Mouse (Mus musculus) left cerebral cortex, adult 11 months (tissue): Measurements from ENCODE around the gene Dusp7.

ENCODE experiments used
- DNase-seq: peaks from one replicate; pipeline ENCODE4 v3.0.0; 2022; ENCODE audit warnings: low spot score

Gene Dusp7

DNA sequence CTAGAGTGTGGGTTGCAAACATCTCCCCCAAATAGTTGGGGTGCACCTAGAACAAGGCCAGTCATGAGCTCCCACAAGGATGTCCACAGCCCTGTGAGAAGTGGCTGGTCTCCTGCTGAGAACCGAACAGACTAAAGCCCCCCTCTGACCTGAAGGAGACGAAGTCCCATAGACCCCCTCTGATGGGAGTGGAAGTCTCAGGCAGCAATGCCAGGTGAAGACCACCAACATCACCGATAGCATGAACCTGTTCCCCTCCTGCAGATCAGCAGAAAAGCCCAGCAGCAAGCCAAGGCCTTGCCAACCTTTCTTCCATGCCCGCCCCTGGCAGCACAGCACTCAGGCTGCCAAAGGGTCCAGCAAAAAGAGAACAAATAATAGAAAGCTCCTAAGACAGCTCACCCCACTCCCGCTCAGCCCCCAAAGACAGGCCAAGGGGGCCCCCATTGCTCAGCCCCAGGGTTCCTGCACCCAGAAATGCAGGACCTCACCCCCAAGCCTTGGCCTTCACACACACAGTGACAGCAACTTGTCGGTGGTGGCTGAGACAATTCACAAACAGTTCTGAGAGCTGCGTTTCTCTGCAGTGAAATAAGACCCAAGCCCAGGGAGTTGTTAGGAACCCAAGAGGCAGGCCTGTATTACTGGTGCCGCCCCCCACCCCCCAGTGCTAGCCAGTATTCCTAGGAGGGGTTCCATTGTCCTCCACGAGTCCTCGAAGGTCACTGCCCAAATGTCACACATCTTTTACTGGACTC, 13.0 kb upstream of the Dusp7 start:
- DNase-seq = no peak

DNA sequence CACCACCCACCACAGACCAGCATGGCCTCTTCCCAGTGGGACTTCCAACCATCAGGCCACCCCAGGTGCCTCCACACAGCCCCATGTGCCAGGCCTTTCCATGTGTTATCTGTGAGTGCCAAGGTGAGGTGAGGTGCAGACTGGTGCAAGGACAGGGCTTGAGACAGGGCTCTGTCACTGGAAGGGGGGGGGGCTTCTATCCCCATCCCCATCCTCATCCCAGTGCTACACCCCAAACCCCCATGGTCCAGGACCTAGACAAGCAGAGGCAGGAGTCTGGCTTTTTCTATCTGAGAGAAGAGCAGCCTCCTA, 12.5 kb upstream of the Dusp7 start:
- DNase-seq = no peak

DNA sequence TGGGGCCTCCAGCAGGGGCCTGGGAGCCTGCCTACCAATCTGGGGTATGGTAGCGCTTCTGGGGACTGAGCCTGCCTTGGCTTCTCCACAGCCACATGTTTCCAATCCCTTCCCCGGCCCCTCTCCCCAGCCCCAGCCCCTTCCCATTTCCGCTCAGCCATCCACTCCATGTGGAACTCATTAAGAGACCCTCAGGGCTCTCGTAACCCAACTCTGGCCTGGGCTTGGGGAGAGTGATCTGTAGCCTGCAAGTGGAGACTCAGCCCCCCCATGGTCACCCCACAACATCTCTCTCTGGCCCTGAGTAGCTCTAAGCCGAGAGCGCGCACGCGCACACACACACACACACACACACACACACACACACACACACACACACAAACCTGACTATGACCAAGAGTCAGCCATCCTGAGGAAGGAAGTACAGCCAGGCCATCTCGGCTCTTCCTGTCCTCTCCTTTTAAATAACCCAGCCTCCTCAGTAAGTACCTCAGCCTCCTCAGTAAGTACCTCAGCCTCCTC, 12.0 kb upstream of the Dusp7 start:
- no peak for DNase-seq

DNA sequence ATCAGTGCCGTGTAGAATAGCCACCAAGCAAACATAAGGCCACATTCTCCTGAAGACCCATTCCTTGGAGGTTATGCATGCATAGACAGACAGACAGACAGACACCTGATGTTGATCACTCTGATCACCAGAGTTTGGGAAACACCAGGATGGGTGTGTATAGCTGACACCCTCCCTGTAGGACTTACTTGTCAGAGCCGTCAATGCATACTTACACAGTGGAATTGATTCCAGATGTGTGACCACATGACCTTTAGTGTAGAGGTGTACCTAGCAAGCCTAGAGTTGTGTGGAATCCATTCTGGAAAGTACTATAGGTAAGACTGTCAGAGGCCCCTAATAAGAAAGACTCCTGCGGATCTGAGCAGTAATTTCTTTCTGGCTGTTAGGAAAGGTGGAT, 11.3 kb upstream of the Dusp7 start:
- no peak for DNase-seq

GRCm38 (mm10) chr9:106359297-106359696, 9.1 kb upstream of the Dusp7 start:
- no peak for DNase-seq

DNA sequence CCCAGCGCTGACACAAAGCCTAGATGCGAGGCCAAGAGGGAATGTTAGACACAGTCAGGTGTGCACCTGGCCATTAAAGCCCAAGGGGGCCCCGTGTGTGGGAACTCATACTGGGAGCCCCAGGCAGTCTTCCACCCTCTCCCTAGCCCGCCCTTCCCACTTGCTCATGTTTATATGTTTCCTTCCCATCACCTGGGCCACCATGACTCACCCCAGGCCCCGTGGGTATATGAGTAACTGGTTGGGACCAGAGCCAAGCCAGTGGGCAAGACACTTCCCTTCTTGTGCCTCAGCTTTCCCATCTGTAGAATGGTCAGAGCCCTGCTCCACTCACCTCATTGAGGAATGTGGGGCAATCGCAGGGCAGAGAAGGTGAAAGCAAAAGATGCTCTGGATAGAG, 7.3 kb upstream of the Dusp7 start:
- DNase-seq = no peak

- no peak for DNase-seq
Observed at GRCm38 (mm10) chr9:106365333-106365732, 3.1 kb upstream of the Dusp7 start.

GRCm38 (mm10) chr9:106366188-106366587, 2.2 kb upstream of the Dusp7 start:
- no peak for DNase-seq

DNA sequence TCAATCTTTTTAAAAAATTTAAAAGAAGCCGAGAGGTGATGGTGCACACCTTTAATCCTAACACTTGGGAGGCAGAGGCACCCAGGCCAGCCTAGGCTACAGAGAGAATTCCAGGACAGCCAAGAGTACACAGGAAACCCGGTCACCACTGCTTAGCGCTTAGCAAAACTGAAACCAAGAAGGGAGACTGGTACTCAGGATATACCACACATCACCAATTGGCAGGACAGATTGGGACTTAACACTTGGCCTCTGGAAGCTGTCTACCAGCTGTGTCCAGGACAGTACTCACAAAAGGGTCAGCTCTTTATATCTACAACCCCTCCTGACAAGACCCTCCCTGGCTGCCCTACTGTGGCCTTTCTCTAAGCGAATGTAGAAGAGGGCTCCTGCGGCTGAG, 1.4 kb upstream of the Dusp7 start:
- DNase-seq = no peak

DNA sequence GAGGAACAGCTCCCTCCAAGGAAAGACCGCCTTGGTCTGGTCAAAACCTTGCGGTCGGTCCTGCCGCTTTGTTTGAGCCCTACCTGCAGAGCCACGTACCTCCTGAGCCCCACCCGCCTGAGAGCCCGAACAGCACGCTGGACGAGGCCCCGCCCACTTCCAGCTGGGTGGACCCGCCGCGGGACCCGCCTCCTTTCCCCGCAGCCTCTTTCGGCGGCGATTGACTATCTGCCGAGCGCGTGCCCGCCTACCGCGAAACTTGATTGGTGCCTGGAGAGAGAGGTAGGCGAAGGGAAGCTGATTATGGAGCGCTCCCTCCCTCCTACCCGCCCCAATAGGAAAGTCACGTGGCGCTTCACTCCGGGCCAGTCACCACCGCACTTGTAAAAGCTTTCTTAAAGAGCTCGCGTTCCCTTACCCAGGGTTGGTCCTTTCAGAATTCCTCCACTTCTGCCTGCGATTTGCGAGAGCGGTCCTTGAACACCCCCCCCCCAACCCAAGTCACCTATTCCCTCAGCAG, 780 bp upstream of the Dusp7 start:
- peak; percentile 97 for DNase-seq

GRCm38 (mm10) chr9:106368831-106369501, 534 bp downstream of the Dusp7 start:
- DNase-seq = no peak

- no peak for DNase-seq
Observed at GRCm38 (mm10) chr9:106369801-106370485, 1.5 kb downstream of the Dusp7 start.

- DNase-seq = no peak
Observed at GRCm38 (mm10) chr9:106370620-106371383, 2.4 kb downstream of the Dusp7 start.

DNA sequence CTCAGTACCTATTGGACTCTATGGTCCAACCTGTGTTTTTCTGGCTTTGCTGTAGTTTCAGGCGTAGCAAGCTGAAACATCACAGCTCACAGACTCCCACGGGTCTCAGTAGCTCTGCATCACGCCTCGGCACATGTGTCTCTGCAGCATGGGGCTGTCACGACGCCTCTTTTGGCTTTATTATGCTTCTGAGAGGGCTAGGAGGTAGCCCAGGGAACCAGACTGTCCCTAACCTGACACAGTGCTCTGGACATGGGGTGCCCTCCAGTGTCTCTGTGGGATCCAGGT, 2.9 kb downstream of the Dusp7 start:
- DNase-seq = peak; percentile 63

DNA sequence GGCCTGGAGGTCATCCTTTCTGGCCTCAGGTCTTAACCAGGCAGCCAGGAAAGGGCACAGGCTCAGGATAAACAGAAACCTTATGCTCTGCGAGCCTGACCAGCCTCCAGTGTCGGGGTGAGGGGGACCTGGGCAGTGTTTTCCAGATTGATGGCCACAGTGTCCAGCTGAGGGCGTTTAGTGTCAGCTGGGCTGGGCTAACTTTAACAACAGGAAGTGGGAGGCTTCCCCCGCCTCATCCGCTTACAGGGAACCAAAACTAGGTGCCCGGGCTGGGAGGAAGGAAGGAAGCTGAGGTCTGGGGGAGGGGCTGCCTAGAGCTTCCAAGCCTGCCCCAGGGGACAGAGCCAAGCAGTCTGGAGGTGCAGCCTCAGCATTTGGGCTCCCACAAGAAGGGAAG, 3.3 kb downstream of the Dusp7 start:
- DNase-seq = peak; percentile 69

GRCm38 (mm10) chr9:106372431-106373412, 4.3 kb downstream of the Dusp7 start:
- no peak for DNase-seq

DNA sequence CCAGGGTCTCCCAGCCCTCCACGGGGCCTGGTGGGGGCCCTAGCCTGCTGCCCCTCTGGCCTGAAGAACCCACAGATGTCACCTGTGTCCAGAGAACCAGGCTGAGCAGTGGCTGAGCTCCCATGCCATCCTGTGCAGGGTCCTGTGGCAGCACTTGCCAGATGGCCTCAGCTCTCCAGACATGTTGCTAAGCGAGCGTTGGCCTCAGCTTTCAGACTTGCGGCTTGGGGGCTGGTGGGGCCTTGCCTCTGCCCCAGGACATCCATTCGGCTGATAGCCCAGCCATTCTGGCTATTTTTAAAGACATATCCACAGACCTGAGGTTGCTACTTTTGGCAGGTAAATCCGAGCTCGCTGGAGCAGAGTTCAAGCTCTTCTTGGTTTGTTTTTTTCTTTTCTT, 5.5 kb downstream of the Dusp7 start:
- DNase-seq = no peak

GRCm38 (mm10) chr9:106377247-106377646, 8.8 kb downstream of the Dusp7 start:
- DNase-seq = peak; percentile 48

GRCm38 (mm10) chr9:106378045-106378444, 9.6 kb downstream of the Dusp7 start:
- DNase-seq = no peak

- no peak for DNase-seq
Observed at GRCm38 (mm10) chr9:106378753-106379152, 10.3 kb downstream of the Dusp7 start.
